Mouse (Mus musculus): Measurements from ENCODE around the gene Rab1b.

DNA sequence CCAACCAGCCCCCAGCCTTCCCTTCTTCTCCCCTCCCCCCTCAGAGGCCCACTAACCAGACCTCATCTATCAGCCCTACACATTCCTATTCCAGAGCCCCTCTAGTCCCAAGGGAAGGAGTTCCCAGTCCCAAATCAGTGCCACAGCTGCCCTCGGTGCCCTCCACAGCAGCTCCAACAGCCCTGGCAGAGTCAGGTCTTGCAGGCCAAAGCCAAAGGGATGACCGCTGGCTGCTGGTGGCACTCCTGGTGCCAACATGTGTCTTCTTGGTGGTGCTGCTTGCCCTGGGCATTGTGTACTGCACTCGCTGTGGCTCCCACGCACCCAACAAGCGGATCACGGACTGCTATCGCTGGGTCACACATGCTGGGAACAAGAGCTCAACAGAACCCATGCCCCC, 36.9 kb downstream of the Rab1b start:
- TF ChIP-seq GATA1 (IDR thresholded peaks at IDR 0.05; ENCODE audit: borderline replicate concordance, low read length) (no peak), FLI1 (IDR thresholded peaks at IDR 0.05; ENCODE audit: low read length) (no peak)
